Mouse (Mus musculus): Measurements from ENCODE around the gene Efcab3. TPM values are rescaled to one million over a fixed set of nuclear protein-coding genes. Genes with fewer than 3 reads are reported as not detected.
"Not testable (repeated sequence)": the region's sequence is repeated elsewhere in the genome, so short reads cannot be mapped to it uniquely, and the experiment has no call there.

Gene Efcab3
- polyA plus RNA-seq, 1 experiment from 2014 or later: not detected

- ATAC-seq (ENCODE audit: insufficient number of reproducible peaks, insufficient read depth, low FRiP score, low TSS enrichment, low read depth): peak; percentile 75
- H3K4me2 ChIP-seq: peak within 1 kb of the TSS; percentile 89
- peak within 1 kb of the TSS; percentile 97 for H3K4me3 ChIP-seq (replicated peaks)
- WGBS: 2% methylated on average over 31 of the region's 38 CpGs
- no peaks in the 10 kb centered on the region for H3K9me3 ChIP-seq
- H3K27me3 ChIP-seq: no peaks in the 10 kb centered on the region
- H3K27ac ChIP-seq: 0 out of 2 replicates have a peak within 1 kb of the TSS, but pooled peaks have one; percentile 35
- peaks cover 25% of the 10 kb centered on the region for H3K36me3 ChIP-seq
- peak within 1 kb of the TSS; percentile 77 for H3K9ac ChIP-seq (replicated peaks)
- H3K4me1 ChIP-seq (replicated peaks): peaks cover 11% of the 10 kb centered on the region
Observed at GRCm38 (mm10) chr11:105125735-105126519, 62.5 kb downstream of the Efcab3 start, which contains the start of gene Mettl2. Gene Mettl2, plus strand, starts transcription at chr11:105126425.

- Histone ChIP-seq H3K4me1 (replicated peaks) (peaks cover 11% of the 10 kb centered on the region), H3K36me3 (peaks cover 31% of the 10 kb centered on the region), H3K4me2 (peak overlapping the region; percentile 89), H3K4me3 (replicated peaks) (peak overlapping the region; percentile 97), H3K27me3 (no peaks in the 10 kb centered on the region), H3K9me3 (no peaks in the 10 kb centered on the region), H3K9ac (replicated peaks) (peak overlapping the region; percentile 77), H3K27ac (no peak overlapping the region)
- WGBS: under 1% methylated on average over 49 of the region's 49 CpGs
- no peak for ATAC-seq (ENCODE audit: insufficient number of reproducible peaks, insufficient read depth, low FRiP score, low TSS enrichment, low read depth)
Observed at GRCm38 (mm10) chr11:105126520-105127029, 63.2 kb downstream of the Efcab3 start.

GRCm38 (mm10) chr11:105135692-105136091, 72.3 kb downstream of the Efcab3 start:
- Histone ChIP-seq H3K9ac (replicated peaks) (no peak overlapping the region), H3K36me3 (peaks cover 98% of the 10 kb centered on the region), H3K27me3 (no peaks in the 10 kb centered on the region), H3K4me2 (no peak overlapping the region), H3K27ac (no peak overlapping the region), H3K4me1 (replicated peaks) (no peaks in the 10 kb centered on the region), H3K9me3 (no peaks in the 10 kb centered on the region), H3K4me3 (replicated peaks) (no peak overlapping the region)
- WGBS: 95% methylated on average over 7 of the region's 7 CpGs
- no peak for ATAC-seq (ENCODE audit: insufficient number of reproducible peaks, insufficient read depth, low FRiP score, low TSS enrichment, low read depth)

GRCm38 (mm10) chr11:105137255-105137654, 73.9 kb downstream of the Efcab3 start:
- H3K4me2 ChIP-seq; H3K9ac ChIP-seq (replicated peaks); H3K27me3 ChIP-seq; H3K27ac ChIP-seq; ATAC-seq (ENCODE audit: insufficient number of reproducible peaks, insufficient read depth, low FRiP score, low TSS enrichment, low read depth); H3K4me1 ChIP-seq (replicated peaks); H3K9me3 ChIP-seq; H3K4me3 ChIP-seq (replicated peaks): not testable (repeated sequence)
- 91% methylated on average over 2 of the region's 2 CpGs for WGBS
- H3K36me3 ChIP-seq: peaks cover 96% of the 10 kb centered on the region

GRCm38 (mm10) chr11:105140512-105140911, 77.1 kb downstream of the Efcab3 start:
- WGBS: 90% methylated on average over 8 of the region's 8 CpGs
- peaks cover 64% of the 10 kb centered on the region for H3K36me3 ChIP-seq
- H3K9me3 ChIP-seq; ATAC-seq (ENCODE audit: insufficient number of reproducible peaks, insufficient read depth, low FRiP score, low TSS enrichment, low read depth); H3K27ac ChIP-seq; H3K4me2 ChIP-seq; H3K9ac ChIP-seq (replicated peaks); H3K4me3 ChIP-seq (replicated peaks); H3K27me3 ChIP-seq; H3K4me1 ChIP-seq (replicated peaks): not testable (repeated sequence)

GRCm38 (mm10) chr11:105141115-105141514, 77.7 kb downstream of the Efcab3 start:
- no peak overlapping the region for H3K4me2 ChIP-seq
- 87% methylated on average over 5 of the region's 5 CpGs for WGBS
- H3K27ac ChIP-seq: no peak overlapping the region
- peaks cover 58% of the 10 kb centered on the region for H3K36me3 ChIP-seq
- no peak for ATAC-seq (ENCODE audit: insufficient number of reproducible peaks, insufficient read depth, low FRiP score, low TSS enrichment, low read depth)
- no peak overlapping the region for H3K4me3 ChIP-seq (replicated peaks)
- H3K27me3 ChIP-seq: peaks cover 10% of the 10 kb centered on the region; the same call in 1 of the 2 replicates
- H3K9me3 ChIP-seq: no peaks in the 10 kb centered on the region
- H3K4me1 ChIP-seq (replicated peaks): no peaks in the 10 kb centered on the region
- no peak overlapping the region for H3K9ac ChIP-seq (replicated peaks)

- ATAC-seq (ENCODE audit: insufficient number of reproducible peaks, insufficient read depth, low FRiP score, low TSS enrichment, low read depth): no peak
- Histone ChIP-seq H3K4me3 (replicated peaks) (no peak overlapping the region), H3K27ac (no peak overlapping the region), H3K4me2 (no peak overlapping the region), H3K4me1 (replicated peaks) (no peaks in the 10 kb centered on the region), H3K27me3 (peaks cover 16% of the 10 kb centered on the region), H3K9me3 (no peaks in the 10 kb centered on the region), H3K36me3 (peaks cover 33% of the 10 kb centered on the region), H3K9ac (replicated peaks) (no peak overlapping the region)
Observed at GRCm38 (mm10) chr11:105143564-105143963, 80.2 kb downstream of the Efcab3 start.

- Histone ChIP-seq H3K9me3 (no peaks in the 10 kb centered on the region), H3K4me2 (no peak overlapping the region), H3K9ac (replicated peaks) (no peak overlapping the region), H3K36me3 (peaks cover 28% of the 10 kb centered on the region), H3K27me3 (peaks cover 16% of the 10 kb centered on the region), H3K4me3 (replicated peaks) (no peak overlapping the region), H3K27ac (no peak overlapping the region), H3K4me1 (replicated peaks) (no peaks in the 10 kb centered on the region)
- ATAC-seq (ENCODE audit: insufficient number of reproducible peaks, insufficient read depth, low FRiP score, low TSS enrichment, low read depth): no peak
- WGBS: 86% methylated on average over 3 of the region's 3 CpGs
Observed at GRCm38 (mm10) chr11:105144084-105144483, 80.7 kb downstream of the Efcab3 start.

GRCm38 (mm10) chr11:105144508-105145210, 81.3 kb downstream of the Efcab3 start:
- no peaks in the 10 kb centered on the region for H3K9me3 ChIP-seq
- 66% methylated on average over 11 of the region's 11 CpGs for WGBS

GRCm38 (mm10) chr11:105145211-105145610, 81.8 kb downstream of the Efcab3 start:
- Histone ChIP-seq H3K9ac (replicated peaks) (no peak overlapping the region), H3K4me3 (replicated peaks) (no peak overlapping the region), H3K36me3 (peaks cover 17% of the 10 kb centered on the region), H3K27me3 (peaks cover 18% of the 10 kb centered on the region), H3K4me2 (no peak overlapping the region), H3K4me1 (replicated peaks) (no peaks in the 10 kb centered on the region), H3K9me3 (no peaks in the 10 kb centered on the region), H3K27ac (no peak overlapping the region)
- WGBS: 86% methylated on average over 10 of the region's 10 CpGs
- no peak for ATAC-seq (ENCODE audit: insufficient number of reproducible peaks, insufficient read depth, low FRiP score, low TSS enrichment, low read depth)

More at GRCm38 (mm10) chr11:105144508-105145210, 81.3 kb downstream of the Efcab3 start:
- Histone ChIP-seq H3K27me3 (peaks cover 16% of the 10 kb centered on the region), H3K4me1 (replicated peaks) (no peaks in the 10 kb centered on the region), H3K4me2 (no peak overlapping the region), H3K4me3 (replicated peaks) (no peak overlapping the region), H3K27ac (no peak overlapping the region), H3K9ac (replicated peaks) (no peak overlapping the region), H3K36me3 (peaks cover 23% of the 10 kb centered on the region)
- ATAC-seq (ENCODE audit: insufficient number of reproducible peaks, insufficient read depth, low FRiP score, low TSS enrichment, low read depth): no peak

GRCm38 (mm10) chr11:105146593-105146992, 83.2 kb downstream of the Efcab3 start, which contains the start of gene Gm10842:
Gene Gm10842, plus strand, starts transcription at chr11:105146893.
- Histone ChIP-seq H3K9ac (replicated peaks) (no peak within 1 kb of the TSS), H3K4me2 (no peak within 1 kb of the TSS), H3K27ac (no peak within 1 kb of the TSS), H3K4me1 (replicated peaks) (peaks cover 7% of the 10 kb centered on the region), H3K9me3 (no peaks in the 10 kb centered on the region), H3K4me3 (replicated peaks) (no peak within 1 kb of the TSS), H3K36me3 (peaks cover 7% of the 10 kb centered on the region; the same call in 1 of the 2 replicates), H3K27me3 (peaks cover 31% of the 10 kb centered on the region)
- ATAC-seq (ENCODE audit: insufficient number of reproducible peaks, insufficient read depth, low FRiP score, low TSS enrichment, low read depth): no peak
- WGBS: 71% methylated on average over 3 of the region's 3 CpGs
